Mouse (Mus musculus) layer of hippocampus, adult 11-12 months (tissue): ENCODE measurements at regions not wholly inside any gene's neighbourhood (a gene's known extent, or its start where the extent isn't known, plus 50 kb on each side); places are given as distances from the start of the nearest gene placed in this dataset.

ENCODE experiments used
- DNase-seq: peaks from one replicate; pipeline ENCODE4 v3.0.0; 2022; ENCODE audit warnings: low spot score

- DNase-seq = peak; percentile 12
Observed at GRCm38 (mm10) chr1:55983522-55984066, 577.9 kb downstream of the Plcl1 start.

DNA sequence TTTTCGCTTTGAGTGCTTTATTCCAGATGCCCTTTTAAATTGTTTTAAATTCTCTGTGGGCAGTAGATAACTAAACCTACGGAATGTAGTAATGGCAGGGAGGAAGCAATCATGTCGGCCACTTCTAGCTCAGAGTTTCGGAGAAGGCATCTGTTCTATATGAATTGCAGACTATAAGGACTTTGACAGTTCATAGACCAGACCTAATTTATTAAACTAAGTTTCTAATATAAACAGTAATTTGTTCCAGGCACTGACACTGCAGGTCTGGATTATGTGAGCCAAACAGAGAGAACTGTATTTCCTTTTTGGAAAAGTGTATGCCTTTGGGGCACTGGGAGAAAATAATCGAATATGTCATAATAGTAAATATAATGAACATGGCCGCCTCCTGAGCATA is 591.4 kb downstream of the Plcl1 start:
- DNase-seq = no peak
